Mouse (Mus musculus): ENCODE results near the gene Nol12.
A peak's percentile ranks its signal among the peaks of the same experiment; 100 is the strongest.

The Nol12 gene

GRCm38 (mm10) chr15:78916052-78916826 lies 18.5 kb upstream of the Nol12 start:
- no peak for DNase-seq (ENCODE audit: low spot score in 2 of 2)

GRCm38 (mm10) chr15:78918126-78918525 lies 16.6 kb upstream of the Nol12 start:
- DNase-seq (ENCODE audit: low spot score in 2 of 2), result no peak

DNA sequence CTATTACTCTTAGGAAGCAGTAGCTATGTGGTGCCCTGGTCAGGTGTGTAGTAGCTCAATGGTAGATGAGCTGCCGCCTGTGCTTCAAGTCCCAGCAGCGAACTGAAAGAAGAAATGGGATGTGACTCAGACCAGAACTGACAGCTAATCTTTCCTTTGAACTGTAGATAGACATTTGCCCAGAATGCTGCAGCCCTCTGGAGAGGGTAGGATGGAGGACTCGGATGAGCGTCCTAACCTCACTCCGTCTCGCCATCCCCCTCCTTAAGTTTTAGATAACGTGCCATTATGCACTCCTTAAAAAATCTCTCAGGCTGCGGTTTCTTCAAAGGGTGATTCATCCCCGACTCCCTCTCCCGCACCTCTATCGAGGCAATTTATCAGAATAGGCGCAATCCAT lies 14.8 kb upstream of the Nol12 start:
- DNase-seq (ENCODE audit: low spot score in 2 of 2), result no peak

DNA sequence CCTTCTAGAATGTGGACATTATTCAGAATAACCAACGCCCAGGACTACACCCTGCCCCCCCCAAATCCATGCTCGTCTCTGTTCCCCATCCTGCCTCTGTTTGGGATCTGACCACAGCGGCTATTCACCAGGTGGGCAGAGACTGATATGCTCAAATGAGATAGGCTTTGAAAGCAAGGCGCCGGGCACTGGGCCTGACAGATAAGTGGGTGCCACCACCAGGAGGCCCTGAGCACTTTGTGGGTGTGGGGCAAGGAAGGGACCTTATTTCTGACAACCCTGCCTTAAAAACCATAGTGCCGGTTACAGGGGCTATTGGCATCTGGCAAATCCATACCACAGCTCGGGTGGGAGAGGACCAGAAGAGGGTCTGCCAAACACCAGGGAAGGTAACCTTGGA lies 12.0 kb upstream of the Nol12 start:
- DNase-seq (ENCODE audit: low spot score in 2 of 2), result no peak

GRCm38 (mm10) chr15:78923585-78923984 lies 11.1 kb upstream of the Nol12 start:
- DNase-seq (ENCODE audit: low spot score in 2 of 2), result no peak

DNA sequence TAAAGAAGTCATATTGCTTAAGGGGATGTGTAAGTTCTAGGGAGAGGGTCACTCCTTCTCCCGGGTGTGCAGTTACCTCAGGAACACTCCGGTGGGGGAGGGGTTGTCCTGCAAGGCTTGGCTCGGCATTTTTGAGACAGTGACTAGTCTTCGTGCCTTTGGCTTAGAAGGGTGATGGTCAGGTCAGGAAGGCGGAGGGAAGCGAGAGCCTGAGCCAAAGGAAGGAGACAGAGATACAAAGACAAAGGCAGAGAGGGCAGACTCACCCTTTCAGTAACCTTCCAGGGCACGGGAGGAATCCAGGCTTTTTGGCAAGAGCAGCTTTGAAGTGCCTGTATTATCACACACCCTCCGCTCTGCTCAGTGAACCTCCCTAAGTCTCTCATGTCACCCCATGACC lies 9.6 kb upstream of the Nol12 start:
- no peak for DNase-seq (ENCODE audit: low spot score in 2 of 2)

DNA sequence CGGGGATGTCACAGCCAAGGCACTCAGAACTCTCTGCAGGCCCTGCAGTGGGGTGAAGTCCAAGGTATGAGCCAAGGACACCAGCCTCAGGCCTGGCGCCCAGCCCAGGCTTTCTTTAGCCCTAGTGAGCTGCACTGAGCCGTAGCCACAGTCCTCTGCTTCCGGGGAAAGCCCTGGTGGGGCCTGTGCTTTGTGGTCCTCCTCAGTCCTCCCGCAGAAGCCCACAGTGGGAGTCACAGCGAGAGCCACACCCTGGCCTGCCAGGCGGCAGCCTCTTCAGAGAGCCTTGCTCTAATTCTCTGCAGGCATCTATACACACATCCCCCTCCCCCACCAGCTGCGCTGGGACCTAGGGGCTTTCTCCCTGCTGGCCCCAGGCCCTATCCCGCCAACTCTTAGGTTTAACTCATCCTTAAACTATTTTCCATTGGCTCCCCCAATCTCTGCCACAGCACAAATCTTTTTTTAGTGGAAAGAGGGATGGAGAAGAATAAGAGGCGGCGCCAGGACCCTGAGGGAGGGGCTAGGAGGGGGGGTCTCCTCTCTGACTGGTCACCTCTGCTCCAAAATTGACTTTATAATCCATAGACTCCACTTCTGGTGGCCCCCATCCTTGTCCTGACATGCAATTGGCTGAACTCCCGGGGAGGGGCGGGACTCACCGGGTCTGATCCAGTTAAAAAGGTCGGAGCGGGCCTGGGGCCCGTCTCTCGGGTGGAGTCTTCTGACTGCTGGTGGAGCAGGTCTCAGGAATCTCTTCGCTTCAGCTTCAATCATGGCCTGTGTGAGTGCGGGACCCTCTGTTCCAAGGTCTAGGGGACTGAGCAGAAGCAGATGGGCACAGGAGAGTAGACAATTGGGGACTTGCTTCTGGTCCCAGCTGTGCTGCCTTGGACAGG lies 8.5 kb upstream of the Nol12 start, which contains the start of gene Lgals1:
Gene Lgals1 (plus strand): TSS at position 705 of the 899 bp plus-strand sequence.
- peak in 1 of 2 experiments; percentile 48 for DNase-seq (ENCODE audit: low spot score in 2 of 2)

DNA sequence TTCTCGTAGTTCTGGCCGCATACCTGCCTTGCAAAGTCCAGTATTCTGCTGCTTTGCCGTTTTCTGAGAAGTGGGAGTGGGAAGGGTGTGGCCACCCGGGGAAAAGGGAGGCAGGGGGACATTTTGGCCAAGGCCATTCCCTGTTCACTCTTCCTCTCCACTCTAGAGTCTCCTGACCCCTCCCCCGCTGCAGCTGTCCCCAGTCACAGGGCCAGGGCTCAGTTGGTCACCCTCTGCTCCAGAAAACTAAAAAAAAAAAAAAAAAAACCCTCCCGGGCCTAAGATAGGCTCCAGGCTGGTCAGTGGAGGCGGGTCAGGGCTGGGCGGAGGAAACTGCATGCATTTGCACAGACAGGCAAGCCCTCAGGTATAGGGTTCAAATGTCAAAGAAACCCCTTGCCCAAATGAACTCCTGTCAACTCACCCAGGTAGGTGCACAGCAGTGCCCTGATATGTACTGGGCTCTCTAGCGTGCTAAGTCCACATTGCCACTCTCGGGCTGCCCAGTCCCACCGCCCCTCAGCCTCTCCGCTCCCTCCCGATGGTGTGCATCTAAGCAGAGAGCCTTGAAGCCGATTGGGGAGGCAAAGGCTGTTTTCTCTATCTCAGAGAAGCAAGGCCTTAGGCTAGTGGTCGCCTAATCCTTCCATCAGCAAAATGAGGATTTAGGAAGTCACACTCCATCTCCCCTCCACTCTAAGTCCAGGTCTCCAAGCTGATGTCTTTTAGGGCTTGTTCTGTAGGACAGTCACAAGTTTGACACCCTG lies 7.5 kb upstream of the Nol12 start:
- DNase-seq (ENCODE audit: low spot score in 2 of 2), result no peak

- DNase-seq (ENCODE audit: low spot score in 2 of 2), result peak in 1 of 2 experiments; percentile 48
Measured at GRCm38 (mm10) chr15:78927788-78928457, 6.8 kb upstream of the Nol12 start.

- DNase-seq (ENCODE audit: low spot score in 2 of 2), result no peak
Measured at GRCm38 (mm10) chr15:78928539-78928938, 6.2 kb upstream of the Nol12 start.

GRCm38 (mm10) chr15:78930192-78930706 lies 4.5 kb upstream of the Nol12 start:
- no peak for DNase-seq (ENCODE audit: low spot score in 2 of 2)

- no peak for DNase-seq (ENCODE audit: low spot score in 2 of 2)
Measured at GRCm38 (mm10) chr15:78930801-78931426, 3.8 kb upstream of the Nol12 start.

DNA sequence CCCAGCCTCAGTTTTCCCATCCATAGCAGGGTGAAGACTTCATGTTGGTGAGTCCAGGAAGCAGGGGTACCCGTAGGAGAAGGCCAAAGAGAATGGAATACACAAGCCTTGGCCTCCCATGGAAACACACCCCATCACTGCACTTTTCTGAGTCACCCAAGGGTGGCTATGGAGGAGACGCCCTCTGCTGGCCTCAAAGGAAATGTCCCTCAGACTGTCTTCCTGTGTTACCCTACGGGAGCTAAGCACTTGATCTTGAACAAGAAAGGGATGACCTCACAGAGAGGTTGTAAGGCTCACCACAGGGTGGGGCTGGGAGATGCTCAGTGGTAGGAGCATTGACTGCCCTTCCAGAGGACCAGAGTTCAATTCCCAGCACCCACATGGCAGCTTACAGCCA lies 3.2 kb upstream of the Nol12 start:
- DNase-seq (ENCODE audit: low spot score in 2 of 2), result no peak

DNA sequence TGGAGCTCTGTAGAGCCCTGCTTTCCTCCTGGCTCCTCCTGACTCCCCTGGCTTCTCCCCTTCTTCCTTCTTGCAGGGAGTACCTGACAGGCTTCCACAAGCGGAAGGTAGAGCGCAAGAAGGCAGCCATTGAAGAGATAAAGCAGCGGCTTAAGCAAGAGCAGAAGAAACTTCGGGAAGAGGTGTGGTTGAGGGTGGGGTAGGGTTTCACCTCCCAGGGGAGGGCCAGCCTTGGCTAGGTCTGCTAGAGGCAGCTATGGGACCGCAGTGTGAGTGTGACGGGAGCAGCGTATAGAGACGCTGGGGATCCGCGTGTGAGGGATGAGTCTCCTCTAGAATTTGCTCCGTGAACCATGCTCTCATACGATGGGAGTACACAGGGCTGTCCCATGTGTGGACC lies 1.7 kb downstream of the Nol12 start:
- no peak for DNase-seq (ENCODE audit: low spot score in 2 of 2)

- DNase-seq (ENCODE audit: low spot score in 2 of 2), result no peak
Measured at GRCm38 (mm10) chr15:78937311-78937710, 2.6 kb downstream of the Nol12 start.

DNA sequence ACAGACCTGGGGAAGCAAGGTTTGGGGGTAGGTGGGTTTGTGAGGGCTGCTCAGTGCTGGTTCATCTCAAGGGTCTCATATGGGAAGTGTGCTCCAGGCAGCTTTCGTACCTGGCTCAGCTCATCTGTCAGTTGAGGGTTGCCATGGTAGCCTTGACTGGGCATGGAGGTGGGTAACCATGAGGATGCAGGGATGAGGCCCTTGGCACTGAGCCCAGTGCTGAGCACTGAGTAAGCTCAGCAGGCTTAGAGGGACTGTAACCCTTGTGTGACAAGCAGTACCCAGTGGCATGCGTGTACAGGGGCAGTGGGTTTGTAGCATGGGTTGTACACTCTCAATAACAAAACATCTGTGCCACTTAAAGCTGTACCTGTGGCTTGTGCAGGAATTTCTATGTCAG lies 3.2 kb downstream of the Nol12 start:
- no peak for DNase-seq (ENCODE audit: low spot score in 2 of 2)

- DNase-seq (ENCODE audit: low spot score in 2 of 2), result no peak
Measured at GRCm38 (mm10) chr15:78940325-78940724, 5.6 kb downstream of the Nol12 start.

DNA sequence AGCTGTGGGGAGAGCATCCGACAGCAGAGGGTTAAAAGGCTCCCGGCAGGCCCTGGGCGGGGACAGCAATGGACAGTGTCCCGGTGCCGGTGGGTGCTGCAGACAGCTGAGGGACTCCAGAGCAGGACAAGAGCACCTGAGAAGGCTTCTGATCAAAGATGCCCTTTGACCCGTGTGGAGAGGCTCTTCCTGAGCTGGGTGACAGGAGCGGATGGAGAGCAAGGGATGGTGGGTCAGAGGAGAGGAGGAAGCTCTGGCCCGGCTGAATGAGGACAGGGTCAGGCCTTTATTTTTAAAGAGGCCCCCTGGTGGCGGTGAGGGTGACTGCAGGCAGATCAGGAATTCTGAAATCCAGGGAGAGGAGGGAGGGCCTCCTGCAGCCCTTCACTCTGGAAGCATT lies 7.9 kb downstream of the Nol12 start:
- DNase-seq (ENCODE audit: low spot score in 2 of 2), result peak; percentile 67 to 75

DNA sequence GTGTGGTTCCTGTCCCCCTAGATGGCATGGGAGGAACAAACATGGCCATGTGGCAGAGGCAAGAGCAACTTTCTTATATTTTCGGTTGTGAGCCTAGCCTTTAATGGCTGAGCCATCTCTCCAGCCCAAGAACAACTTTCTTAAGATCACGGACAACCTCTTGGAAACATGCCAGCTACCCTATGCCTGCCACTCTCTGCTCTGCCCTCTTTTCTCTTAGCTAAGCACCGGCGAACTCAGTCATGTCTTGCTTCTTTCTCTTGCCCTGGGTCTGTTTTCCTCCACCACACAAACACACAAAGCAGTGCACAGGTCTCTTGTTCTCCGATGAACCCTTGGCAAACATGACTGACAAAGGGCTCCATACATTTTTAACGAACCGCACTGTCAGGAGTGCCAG lies 11.5 kb downstream of the Nol12 start:
- DNase-seq (ENCODE audit: low spot score in 2 of 2), result no peak

GRCm38 (mm10) chr15:78947657-78948056 lies 12.9 kb downstream of the Nol12 start, which contains the start of gene Triobp:
Gene Triobp, plus strand, starts transcription at chr15:78947724.
- peak; percentile 77 to 79 for DNase-seq (ENCODE audit: low spot score in 2 of 2)

All from frontal cortex, postnatal 14 days (tissue).